27 mouse cellular contexts compared by ENCODE assay signal in genomic region chr6:127418322-127418721, GRCm38 (mm10). TPM values are rescaled to one million over a fixed set of nuclear protein-coding genes. Genes with fewer than 3 reads are reported as not detected.
DNase-seq lines count a peak whose midpoint lies in the region; ATAC-seq lines count a peak whose summit lies in the region.
"Had no signal": no experiment of that assay in that cellular context is flagged by ENCODE, and none has a peak within 500 bp of the region (broad histone marks: within the 10 kb centered on the region; RNA-seq: fewer than 3 reads in every experiment).

No protein-coding gene starts in this region.

- H3K9ac ChIP-seq in midbrain, embryonic 12.5 days (replicated peaks), result no peak overlapping the region
- H3K9ac ChIP-seq in midbrain, embryonic 11.5 days (ENCODE audit: low read length), result no peak overlapping the region
- no peak overlapping the region; the same call in 1 of the 2 replicates for H3K9ac ChIP-seq in forebrain, embryonic 14.5 days (ENCODE audit: low read length)
- no peak overlapping the region for H3K9ac ChIP-seq in midbrain, embryonic 13.5 days (replicated peaks)
- H3K9ac ChIP-seq: heart, embryonic 15.5 days; liver, embryonic 15.5 days; lung, embryonic 14.5 days; neural tube, embryonic 13.5 days had no signal

- H3K27ac ChIP-seq in midbrain, embryonic 12.5 days (replicated peaks), result peak overlapping the region; percentile 58
- H3K27ac ChIP-seq in midbrain, embryonic 11.5 days (ENCODE audit: low read depth, low read length), result no peak overlapping the region
- peak overlapping the region; percentile 75 for H3K27ac ChIP-seq in forebrain, embryonic 14.5 days (ENCODE audit: low read depth, low read length)
- H3K27ac ChIP-seq in midbrain, embryonic 13.5 days, result peak overlapping the region; percentile 70
- no peak overlapping the region for H3K27ac ChIP-seq in embryonic facial prominence, embryonic 10.5 days (replicated peaks)
- H3K27ac ChIP-seq: heart, embryonic 10.5 days; heart, embryonic 15.5 days; liver, embryonic 15.5 days; neural tube, embryonic 13.5 days had no signal

- H3K4me3 ChIP-seq in midbrain, embryonic 12.5 days, result no peak overlapping the region
- no peak overlapping the region for H3K4me3 ChIP-seq in midbrain, embryonic 11.5 days (ENCODE audit: low read depth, low read length)
- no peak overlapping the region for H3K4me3 ChIP-seq in forebrain, embryonic 14.5 days (ENCODE audit: low read depth, low read length)
- no peak overlapping the region for H3K4me3 ChIP-seq in midbrain, embryonic 13.5 days (replicated peaks)
- H3K4me3 ChIP-seq in embryonic facial prominence, embryonic 10.5 days, result no peak overlapping the region
- H3K4me3 ChIP-seq: erythroblast, embryonic 14.5 days; heart, embryonic 10.5 days; heart, embryonic 15.5 days; liver, embryonic 15.5 days; myocyte; neural tube, embryonic 13.5 days had no signal

- H3K4me1 ChIP-seq in midbrain, embryonic 12.5 days, result peaks cover 14% of the 10 kb centered on the region
- peaks cover 5% of the 10 kb centered on the region; the same call in 1 of the 2 replicates for H3K4me1 ChIP-seq in midbrain, embryonic 11.5 days (ENCODE audit: control insufficient read depth, insufficient read depth, low read length)
- peaks cover 18% of the 10 kb centered on the region for H3K4me1 ChIP-seq in forebrain, embryonic 14.5 days (ENCODE audit: control insufficient read depth, insufficient read depth, low read length)
- peaks cover 17% of the 10 kb centered on the region for H3K4me1 ChIP-seq in midbrain, embryonic 13.5 days (replicated peaks)
- peaks cover 10% of the 10 kb centered on the region for H3K4me1 ChIP-seq in embryonic facial prominence, embryonic 10.5 days
- H3K4me1 ChIP-seq: heart, embryonic 10.5 days; heart, embryonic 15.5 days; liver, embryonic 15.5 days; neural tube, embryonic 13.5 days had no signal

- H3K4me2 ChIP-seq in midbrain, embryonic 12.5 days (replicated peaks), result no peak overlapping the region
- no peak overlapping the region for H3K4me2 ChIP-seq in midbrain, embryonic 11.5 days
- no peak overlapping the region for H3K4me2 ChIP-seq in forebrain, embryonic 14.5 days (ENCODE audit: low read length)
- H3K4me2 ChIP-seq in midbrain, embryonic 13.5 days (replicated peaks), result no peak overlapping the region
- H3K4me2 ChIP-seq: heart, embryonic 15.5 days; liver, embryonic 15.5 days; lung, embryonic 14.5 days; neural tube, embryonic 13.5 days had no signal

- peak; percentile 36; the same call in 1 of the 2 replicates for ATAC-seq in midbrain, embryonic 12.5 days (ENCODE audit: low FRiP score, low read depth)
- no peak for ATAC-seq in midbrain, embryonic 11.5 days (ENCODE audit: low FRiP score)
- peak; percentile 52 for ATAC-seq in forebrain, embryonic 14.5 days
- ATAC-seq in midbrain, embryonic 13.5 days, result peak; percentile 34; the same call in 1 of the 2 replicates
- ATAC-seq: intestine, postnatal 0 days had no signal

- WGBS in midbrain, embryonic 12.5 days, result 74% methylated on average over 2 of the region's 2 CpGs
- WGBS in midbrain, embryonic 11.5 days, result 93% methylated on average over 2 of the region's 2 CpGs
- WGBS in forebrain, embryonic 14.5 days, result 48% methylated on average over 2 of the region's 2 CpGs
- 63% methylated on average over 2 of the region's 2 CpGs for WGBS in midbrain, embryonic 13.5 days
- WGBS in embryonic facial prominence, embryonic 10.5 days, result 76% methylated on average over 2 of the region's 2 CpGs

- H3K9me3 ChIP-seq in midbrain, embryonic 12.5 days, result no peaks in the 10 kb centered on the region
- H3K9me3 ChIP-seq in midbrain, embryonic 11.5 days (ENCODE audit: control insufficient read depth, low read length), result no peaks in the 10 kb centered on the region; the same call in 1 of the 2 replicates
- no peaks in the 10 kb centered on the region for H3K9me3 ChIP-seq in forebrain, embryonic 14.5 days (replicated peaks; ENCODE audit: control insufficient read depth, low read length)
- H3K9me3 ChIP-seq in midbrain, embryonic 13.5 days, result 0 out of 2 replicates have a peak, but pooled peaks cover 3% of the 10 kb centered on the region
- 0 out of 2 replicates have a peak, but pooled peaks cover 2% of the 10 kb centered on the region for H3K9me3 ChIP-seq in embryonic facial prominence, embryonic 10.5 days
- H3K9me3 ChIP-seq: heart, embryonic 10.5 days; heart, embryonic 15.5 days; liver, embryonic 15.5 days; neural tube, embryonic 13.5 days had no signal

- no peaks in the 10 kb centered on the region for H3K27me3 ChIP-seq in midbrain, embryonic 12.5 days
- no peaks in the 10 kb centered on the region for H3K27me3 ChIP-seq in midbrain, embryonic 11.5 days (ENCODE audit: control insufficient read depth, insufficient read depth, low read length)
- no peaks in the 10 kb centered on the region for H3K27me3 ChIP-seq in forebrain, embryonic 14.5 days (replicated peaks; ENCODE audit: control insufficient read depth, insufficient read depth, low read length)
- peaks cover 3% of the 10 kb centered on the region; the same call in 1 of the 2 replicates for H3K27me3 ChIP-seq in midbrain, embryonic 13.5 days
- H3K27me3 ChIP-seq in embryonic facial prominence, embryonic 10.5 days (replicated peaks; ENCODE audit: low read depth, poor library complexity, severe bottlenecking), result peaks cover 4% of the 10 kb centered on the region; the same call in 1 of the 2 replicates
- H3K27me3 ChIP-seq: heart, embryonic 15.5 days; neural tube, embryonic 13.5 days had no signal

- no peaks in the 10 kb centered on the region for H3K36me3 ChIP-seq in midbrain, embryonic 12.5 days
- H3K36me3 ChIP-seq in midbrain, embryonic 11.5 days (ENCODE audit: control insufficient read depth, insufficient read depth, low read length), result no peaks in the 10 kb centered on the region
- H3K36me3 ChIP-seq in forebrain, embryonic 14.5 days (ENCODE audit: control insufficient read depth, insufficient read depth, low read length), result no peaks in the 10 kb centered on the region
- no peaks in the 10 kb centered on the region for H3K36me3 ChIP-seq in midbrain, embryonic 13.5 days
- no peaks in the 10 kb centered on the region for H3K36me3 ChIP-seq in embryonic facial prominence, embryonic 10.5 days (replicated peaks)
- H3K36me3 ChIP-seq: heart, embryonic 10.5 days; heart, embryonic 15.5 days; liver, embryonic 15.5 days; neural tube, embryonic 13.5 days had no signal

- no peak for DNase-seq in midbrain, embryonic 11.5 days (ENCODE audit: low spot score, missing footprints)
- no peak for DNase-seq in forebrain, embryonic 14.5 days (ENCODE audit: low spot score)
- DNase-seq in spleen, postnatal 14 days (ENCODE audit: low spot score in 2 of 2), result no peak
- DNase-seq in embryonic facial prominence, embryonic 10.5 days (ENCODE audit: low spot score), result no peak
- no peak for DNase-seq in cerebellum, postnatal 25 days
- DNase-seq: adrenal gland, postnatal 25 days; B cell, adult 2 months; cerebellum, adult 11-12 months; cerebellum, adult 9-11 months; gastrocnemius, postnatal 25 days; heart, adult 11 months; kidney, adult 9 months; kidney, postnatal 10 days; layer of hippocampus, adult 9-11 months; liver; lung, embryonic 14.5 days; lung, postnatal 14 days; thymus, postnatal 14 days had no signal

RNA-seq across cellular contexts. Expression of gene Parp11, which starts 28.3 kb away (rescaled TPM):
- polyA plus RNA-seq in midbrain, embryonic 12.5 days (2016; fragmentation: Nextera tagmentation; extraction: Ambion mirVana), result 71.8 and 72.0 TPM in 2 replicates
- 62.1 and 64.9 TPM in 2 replicates for polyA plus RNA-seq in midbrain, embryonic 11.5 days (2014; fragmentation: Nextera tagmentation; extraction: Ambion mirVana)
- polyA plus RNA-seq in forebrain, embryonic 14.5 days (2014; fragmentation: Nextera tagmentation; extraction: Ambion mirVana), result 83.3 and 90.2 TPM in 2 replicates
- polyA plus RNA-seq in midbrain, embryonic 13.5 days (2015; fragmentation: Nextera tagmentation; extraction: Ambion mirVana), result 90.4 and 91.7 TPM in 2 replicates
- 31.4 and 33.4 TPM in 2 replicates for polyA plus RNA-seq in embryonic facial prominence, embryonic 10.5 days (2016; fragmentation: Nextera tagmentation; extraction: Ambion mirVana)

Comparison
In these comparisons a context has a peak if more than half of its experiments do, and no peak if none do; other contexts are left out.
1. H3K27ac ChIP-seq: peak in midbrain, embryonic 12.5 days (single experiment), forebrain, embryonic 14.5 days (single experiment) and midbrain, embryonic 13.5 days (single experiment); none in midbrain, embryonic 11.5 days (single experiment) and embryonic facial prominence, embryonic 10.5 days (single experiment).